Mouse (Mus musculus) lung, postnatal 0 days (tissue): ENCODE measurements around the gene Fut8. TPM values are rescaled to one million over a fixed set of nuclear protein-coding genes. Genes with fewer than 3 reads are reported as not detected.

Source experiments
- ATAC-seq: fragments of 200-750 bp; cut with Nextera tagmentation; 2 replicates; pipeline ENCODE4 v1.8.0; 2017; ENCODE audit warnings: moderate library complexity
- DNase-seq: peaks from one replicate; pipeline ENCODE4 v3.0.0-alpha.2; 2016; ENCODE audit warnings: low spot score
- H3K27ac ChIP-seq: fragments of 300-500 bp; sonication (generic); 2 replicates; pipeline ENCODE4 v1.5.1; 2014; ENCODE audit warnings: antibody characterized with exemption, mild to moderate bottlenecking, low read length, mixed read lengths
- H3K27me3 ChIP-seq: fragments of 300-500 bp; sonication (generic); replicated peaks from 2 replicates; pipeline ENCODE4 v1.6.1; 2014; ENCODE audit warnings: low read length, mixed read lengths; ENCODE audit not compliant: insufficient read depth
- H3K36me3 ChIP-seq: fragments of 300-500 bp; sonication (generic); 2 replicates; pipeline ENCODE4 v1.6.1; 2014; ENCODE audit warnings: low read length, mixed read lengths; ENCODE audit not compliant: insufficient read depth
- H3K4me1 ChIP-seq: fragments of 300-500 bp; sonication (generic); 2 replicates; pipeline ENCODE4 v1.6.1; 2014; ENCODE audit warnings: antibody characterized with exemption, low read depth, low read length, mixed read lengths; ENCODE audit not compliant: insufficient read depth
- H3K4me2 ChIP-seq: fragments of 300-500 bp; sonication (generic); replicated peaks from 2 replicates; pipeline ENCODE4 v1.6.1; 2014; ENCODE audit warnings: low read depth, mild to moderate bottlenecking, low read length, moderate library complexity, mixed read lengths
- H3K4me3 ChIP-seq: fragments of 300-500 bp; sonication (generic); 2 replicates; pipeline ENCODE4 v1.5.1; 2014; ENCODE audit warnings: low read depth, low read length
- H3K9ac ChIP-seq: fragments of 300-500 bp; sonication (generic); replicated peaks from 2 replicates; pipeline ENCODE4 v1.6.1; 2014; ENCODE audit warnings: low read depth, mild to moderate bottlenecking
- H3K9me3 ChIP-seq: fragments of 300-500 bp; sonication (generic); 2 replicates; pipeline ENCODE4 v1.6.1; 2016; ENCODE audit warnings: low read length, mixed read lengths
- CTCF ChIP-seq: IDR thresholded peaks from 2 replicates; pipeline ENCODE4 v1.5.1; 2016; ENCODE audit warnings: antibody characterized with exemption, mild to moderate bottlenecking
- EP300 ChIP-seq: IDR thresholded peaks from 2 replicates; pipeline ENCODE4 v1.6.1; 2016; ENCODE audit warnings: antibody characterized with exemption, mild to moderate bottlenecking, control low read depth
- WGBS: fragments of 180-500 bp; shearing (Covaris S2); extraction: QIAGEN DNeasy Blood & Tissue Kit; methylation state at CpG from one replicate; pipeline ENCODE4 v1.1.7; 2014; 5-methylcytosine and 5-hydroxymethylcytosine counted together
- polyA plus RNA-seq: library from polyadenylated mRNA; unstranded; fragments of >200 nt; fragmentation: Nextera tagmentation; extraction: Ambion mirVana; gene quantifications from 2 replicates; pipeline ENCODE4 v1.2.1, GENCODE M21; 2015

Fut8 gene
- polyA plus RNA-seq, 1 experiment from 2014 or later = 31.4 TPM

- Histone ChIP-seq H3K9ac (no peak overlapping the region), H3K36me3 (no peaks in the 10 kb centered on the region), H3K4me3 (no peak overlapping the region), H3K4me1 (no peaks in the 10 kb centered on the region), H3K9me3 (no peaks in the 10 kb centered on the region), H3K27me3 (no peaks in the 10 kb centered on the region), H3K27ac (no peak overlapping the region), H3K4me2 (no peak overlapping the region)
- TF ChIP-seq EP300 (no peak), CTCF (no peak)
- ATAC-seq (no peak), DNase-seq (no peak)
- WGBS = 59% methylated on average over 4 of the region's 4 CpGs
Measured at GRCm38 (mm10) chr12:77292375-77293258, 54.7 kb downstream of the Fut8 start.

GRCm38 (mm10) chr12:77296119-77296518, 58.2 kb downstream of the Fut8 start:
- H3K4me2 ChIP-seq = no peak overlapping the region
- no peak for TF ChIP-seq CTCF
- no peak for TF ChIP-seq EP300
- no peak overlapping the region for H3K9ac ChIP-seq
- 91% methylated on average over 1 of the region's 1 CpGs for WGBS
- ATAC-seq (no peak), DNase-seq (no peak)
- no peaks in the 10 kb centered on the region for H3K36me3 ChIP-seq
- H3K27ac ChIP-seq = no peak overlapping the region
- no peaks in the 10 kb centered on the region for H3K4me1 ChIP-seq
- no peak overlapping the region for H3K4me3 ChIP-seq
- H3K9me3 ChIP-seq = no peaks in the 10 kb centered on the region
- H3K27me3 ChIP-seq = no peaks in the 10 kb centered on the region

- TF ChIP-seq CTCF (no peak), EP300 (no peak)
- H3K9ac ChIP-seq = no peak overlapping the region
- ATAC-seq = no peak
- H3K27ac ChIP-seq = no peak overlapping the region
- H3K9me3 ChIP-seq = no peaks in the 10 kb centered on the region
- 79% methylated on average over 4 of the region's 4 CpGs for WGBS
- no peaks in the 10 kb centered on the region for H3K27me3 ChIP-seq
- no peaks in the 10 kb centered on the region for H3K36me3 ChIP-seq
- no peak for DNase-seq
- H3K4me1 ChIP-seq = no peaks in the 10 kb centered on the region
- H3K4me2 ChIP-seq = no peak overlapping the region
- H3K4me3 ChIP-seq = no peak overlapping the region
Measured at GRCm38 (mm10) chr12:77297114-77297513, 59.2 kb downstream of the Fut8 start.

- no peaks in the 10 kb centered on the region for H3K4me1 ChIP-seq
- no peak overlapping the region for H3K9ac ChIP-seq
- DNase-seq = no peak
- H3K36me3 ChIP-seq = no peaks in the 10 kb centered on the region
- H3K4me2 ChIP-seq = no peak overlapping the region
- H3K27ac ChIP-seq = no peak overlapping the region
- no peak for ATAC-seq
- no peaks in the 10 kb centered on the region for H3K27me3 ChIP-seq
- no peaks in the 10 kb centered on the region for H3K9me3 ChIP-seq
- WGBS = 66% methylated on average over 2 of the region's 2 CpGs
- TF ChIP-seq CTCF (no peak), EP300 (no peak)
- no peak overlapping the region for H3K4me3 ChIP-seq
Measured at GRCm38 (mm10) chr12:77297858-77298257, 59.9 kb downstream of the Fut8 start.

- WGBS = 100% methylated on average over 1 of the region's 1 CpGs
- Histone ChIP-seq H3K27me3 (no peaks in the 10 kb centered on the region), H3K27ac (no peak overlapping the region), H3K9me3 (no peaks in the 10 kb centered on the region), H3K4me2 (no peak overlapping the region), H3K4me3 (no peak overlapping the region), H3K9ac (no peak overlapping the region), H3K4me1 (no peaks in the 10 kb centered on the region), H3K36me3 (no peaks in the 10 kb centered on the region)
- no peak for ATAC-seq
- no peak for TF ChIP-seq CTCF
- no peak for DNase-seq
Measured at GRCm38 (mm10) chr12:77302011-77302410, 64.1 kb downstream of the Fut8 start.

- no peak overlapping the region for H3K27ac ChIP-seq
- H3K9me3 ChIP-seq = no peaks in the 10 kb centered on the region
- H3K4me1 ChIP-seq = no peaks in the 10 kb centered on the region
- DNase-seq (no peak), ATAC-seq (no peak)
- H3K4me3 ChIP-seq = no peak overlapping the region
- H3K27me3 ChIP-seq = no peaks in the 10 kb centered on the region
- H3K9ac ChIP-seq = no peak overlapping the region
- H3K36me3 ChIP-seq = no peaks in the 10 kb centered on the region
- no peak overlapping the region for H3K4me2 ChIP-seq
- no peak for TF ChIP-seq EP300
- no peak for TF ChIP-seq CTCF
Measured at GRCm38 (mm10) chr12:77303367-77303766, 65.4 kb downstream of the Fut8 start.
